Mouse (Mus musculus): ENCODE measurements around the gene Dusp8. TPM values are rescaled to one million over a fixed set of nuclear protein-coding genes. Genes with fewer than 3 reads are reported as not detected.

Gene Dusp8
- polyA plus RNA-seq, 1 experiment from 2014 or later = 141 TPM

DNA sequence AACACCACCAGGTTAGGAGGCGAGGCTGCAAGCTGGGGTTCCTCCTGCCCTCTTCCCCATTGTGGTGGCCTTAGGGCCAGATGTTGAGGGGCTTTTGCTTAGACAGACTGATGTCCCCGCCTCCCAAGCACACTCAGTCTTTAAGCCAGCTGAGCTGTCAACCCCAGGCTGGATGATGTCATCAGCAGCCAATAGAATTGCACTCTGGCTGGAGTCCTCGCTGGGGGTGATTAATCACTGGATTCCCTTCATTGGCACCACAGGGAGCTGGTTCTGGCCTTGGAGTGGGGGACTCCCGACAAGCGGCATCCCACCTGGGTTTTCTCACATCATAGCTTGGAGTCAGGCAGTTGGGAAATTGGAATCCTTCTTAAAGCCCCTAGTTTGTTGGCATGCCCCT lies 6.8 kb downstream of the Dusp8 start:
- Histone ChIP-seq H3K4me1 (ENCODE audit: control insufficient read depth, insufficient read depth, low read length) (peaks cover 60% of the 10 kb centered on the region), H3K4me3 (ENCODE audit: low read depth, low read length) (no peak overlapping the region), H3K4me2 (ENCODE audit: low read depth, low read length) (peak overlapping the region; percentile 88; the same call in 1 of the 2 replicates), H3K9ac (replicated peaks; ENCODE audit: low read depth, low read length) (peak overlapping the region; percentile 55; the same call in 1 of the 2 replicates), H3K27ac (ENCODE audit: low read depth, low read length) (peak overlapping the region; percentile 82), H3K27me3 (ENCODE audit: control insufficient read depth, insufficient read depth, low read length) (no peaks in the 10 kb centered on the region), H3K36me3 (ENCODE audit: control insufficient read depth, insufficient read depth, low read length) (peaks cover 32% of the 10 kb centered on the region), H3K9me3 (ENCODE audit: control insufficient read depth, low read length) (no peaks in the 10 kb centered on the region)
- ATAC-seq (ENCODE audit: low read depth) = peak; percentile 68
- WGBS = 2% methylated on average over 5 of the region's 5 CpGs

GRCm38 (mm10) chr7:142087069-142087652 lies 8.5 kb downstream of the Dusp8 start:
- 80% methylated on average over 1 of the region's 1 CpGs for WGBS

DNA sequence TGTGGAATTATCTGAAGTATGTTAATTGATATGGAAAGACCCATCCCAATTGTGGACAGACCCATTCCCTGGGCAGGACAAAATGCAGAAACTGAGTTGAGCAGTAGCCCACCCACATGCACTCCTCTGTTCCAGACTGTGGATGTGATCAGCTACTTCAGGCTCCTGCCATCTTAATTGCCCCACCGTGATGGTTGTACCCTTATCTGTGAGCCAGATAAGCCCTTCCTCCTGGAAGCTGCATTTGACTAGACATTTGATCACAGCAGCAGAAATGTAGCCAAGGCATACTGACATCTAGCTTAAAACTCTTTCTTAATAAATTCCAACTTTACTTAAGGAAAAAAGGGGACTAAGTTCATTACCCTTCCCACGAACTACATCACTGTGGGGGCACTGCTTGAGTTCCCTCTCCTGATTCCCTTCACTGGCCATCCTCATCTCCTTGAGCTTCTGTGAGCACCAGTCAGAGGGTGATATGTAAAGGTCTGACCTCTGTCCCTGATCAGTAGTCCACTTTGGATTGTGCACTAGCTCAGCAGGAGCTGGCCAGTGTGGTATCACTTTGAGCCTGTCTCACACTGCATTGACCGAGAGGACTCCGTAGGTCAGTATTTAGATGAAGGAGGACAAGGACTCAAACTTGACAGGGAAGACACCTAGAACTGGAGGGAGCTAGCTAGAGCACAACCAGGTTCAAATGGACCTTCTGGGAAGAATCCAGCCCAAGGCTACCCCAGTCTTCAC lies 9.3 kb downstream of the Dusp8 start:
- no peak overlapping the region for H3K27ac ChIP-seq (ENCODE audit: low read depth, low read length)
- no peak overlapping the region for H3K9ac ChIP-seq (replicated peaks; ENCODE audit: low read depth, low read length)
- H3K4me1 ChIP-seq (ENCODE audit: control insufficient read depth, insufficient read depth, low read length) = peaks cover 37% of the 10 kb centered on the region
- ATAC-seq (ENCODE audit: low read depth) = no peak
- no peaks in the 10 kb centered on the region for H3K9me3 ChIP-seq (ENCODE audit: control insufficient read depth, low read length)
- WGBS = 90% methylated on average over 4 of the region's 4 CpGs
- H3K4me3 ChIP-seq (ENCODE audit: low read depth, low read length) = no peak overlapping the region
- peaks cover 53% of the 10 kb centered on the region for H3K36me3 ChIP-seq (ENCODE audit: control insufficient read depth, insufficient read depth, low read length)
- no peak overlapping the region for H3K4me2 ChIP-seq (ENCODE audit: low read depth, low read length)
- no peaks in the 10 kb centered on the region for H3K27me3 ChIP-seq (ENCODE audit: control insufficient read depth, insufficient read depth, low read length)

More at GRCm38 (mm10) chr7:142087069-142087652, 8.5 kb downstream of the Dusp8 start:
- Histone ChIP-seq H3K27ac (ENCODE audit: low read depth, low read length) (no peak overlapping the region), H3K4me3 (ENCODE audit: low read depth, low read length) (no peak overlapping the region), H3K9me3 (ENCODE audit: control insufficient read depth, low read length) (no peaks in the 10 kb centered on the region), H3K4me1 (ENCODE audit: control insufficient read depth, insufficient read depth, low read length) (peaks cover 45% of the 10 kb centered on the region), H3K9ac (replicated peaks; ENCODE audit: low read depth, low read length) (no peak overlapping the region), H3K27me3 (ENCODE audit: control insufficient read depth, insufficient read depth, low read length) (no peaks in the 10 kb centered on the region), H3K36me3 (ENCODE audit: control insufficient read depth, insufficient read depth, low read length) (peaks cover 46% of the 10 kb centered on the region), H3K4me2 (ENCODE audit: low read depth, low read length) (no peak overlapping the region)
- no peak for ATAC-seq (ENCODE audit: low read depth)

GRCm38 (mm10) chr7:142084820-142085219 lies 10.8 kb downstream of the Dusp8 start:
- H3K4me1 ChIP-seq (ENCODE audit: control insufficient read depth, insufficient read depth, low read length) = peaks cover 22% of the 10 kb centered on the region
- 37% methylated on average over 3 of the region's 3 CpGs for WGBS
- H3K9me3 ChIP-seq (ENCODE audit: control insufficient read depth, low read length) = no peaks in the 10 kb centered on the region
- H3K36me3 ChIP-seq (ENCODE audit: control insufficient read depth, insufficient read depth, low read length) = peaks cover 59% of the 10 kb centered on the region
- H3K4me2 ChIP-seq (ENCODE audit: low read depth, low read length) = no peak overlapping the region
- no peak for ATAC-seq (ENCODE audit: low read depth)
- no peaks in the 10 kb centered on the region for H3K27me3 ChIP-seq (ENCODE audit: control insufficient read depth, insufficient read depth, low read length)
- no peak overlapping the region for H3K4me3 ChIP-seq (ENCODE audit: low read depth, low read length)
- no peak overlapping the region for H3K27ac ChIP-seq (ENCODE audit: low read depth, low read length)
- H3K9ac ChIP-seq (replicated peaks; ENCODE audit: low read depth, low read length) = no peak overlapping the region

DNA sequence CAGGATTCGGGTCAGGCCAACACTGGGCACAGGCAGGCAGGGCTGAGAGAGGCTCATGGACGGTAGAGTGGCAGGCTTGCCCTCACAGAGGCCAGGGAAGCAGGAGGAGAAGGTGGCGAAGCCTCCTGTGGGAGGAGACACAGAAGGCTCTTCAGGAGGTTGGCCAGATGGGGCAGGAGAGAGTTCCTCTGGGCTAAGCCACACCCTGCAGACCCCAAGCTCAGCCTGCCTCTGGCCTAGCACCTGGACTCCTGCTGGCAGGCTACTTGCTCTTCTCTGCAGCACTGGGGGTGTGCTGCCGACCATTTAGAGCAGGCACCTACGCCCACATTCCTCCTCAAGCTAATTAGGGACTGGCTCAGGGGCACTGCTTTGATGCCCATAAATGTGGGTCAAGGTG lies 11.2 kb downstream of the Dusp8 start:
- Histone ChIP-seq H3K4me2 (ENCODE audit: low read depth, low read length) (no peak overlapping the region), H3K9me3 (ENCODE audit: control insufficient read depth, low read length) (no peaks in the 10 kb centered on the region), H3K36me3 (ENCODE audit: control insufficient read depth, insufficient read depth, low read length) (peaks cover 59% of the 10 kb centered on the region), H3K9ac (replicated peaks; ENCODE audit: low read depth, low read length) (no peak overlapping the region), H3K4me3 (ENCODE audit: low read depth, low read length) (no peak overlapping the region), H3K27me3 (ENCODE audit: control insufficient read depth, insufficient read depth, low read length) (no peaks in the 10 kb centered on the region), H3K27ac (ENCODE audit: low read depth, low read length) (no peak overlapping the region), H3K4me1 (ENCODE audit: control insufficient read depth, insufficient read depth, low read length) (peaks cover 18% of the 10 kb centered on the region)
- WGBS = 16% methylated on average over 5 of the region's 5 CpGs
- no peak for ATAC-seq (ENCODE audit: low read depth)

DNA sequence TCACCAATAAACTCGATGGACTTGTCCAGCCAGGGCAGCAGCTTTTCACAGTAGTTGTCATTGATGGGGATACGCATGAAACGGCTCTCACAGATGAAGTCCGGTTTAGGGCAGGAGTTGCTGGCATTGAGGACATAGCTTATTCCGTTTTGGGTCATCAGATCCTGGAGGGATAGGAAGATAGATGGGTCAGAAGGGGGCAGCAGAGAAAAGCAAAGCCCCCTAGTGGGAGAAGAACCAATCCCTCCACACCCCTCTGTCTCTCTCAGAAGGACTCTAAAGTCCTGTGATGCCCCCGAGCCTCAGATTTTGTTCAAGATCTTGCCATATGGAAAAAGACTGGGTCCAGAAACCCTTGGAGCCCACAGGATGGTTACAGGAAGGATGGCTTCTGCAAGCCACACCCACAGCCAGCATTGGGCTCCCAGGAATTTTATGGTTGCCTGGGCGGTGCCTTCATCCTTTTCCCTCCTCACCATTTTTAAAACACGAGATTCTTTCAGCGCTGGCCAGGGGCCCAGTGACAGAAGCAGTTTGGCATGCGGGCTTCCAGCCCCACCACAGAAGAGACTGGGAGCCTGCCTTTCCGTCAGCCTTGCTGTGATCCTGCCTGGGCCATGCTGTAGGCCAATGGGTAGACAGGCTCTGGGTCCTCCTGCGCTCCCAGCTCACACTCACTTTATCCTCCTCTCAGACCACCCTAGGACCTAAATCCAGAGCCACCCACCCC lies 11.9 kb downstream of the Dusp8 start:
- ATAC-seq (ENCODE audit: low read depth) = no peak
- H3K36me3 ChIP-seq (ENCODE audit: control insufficient read depth, insufficient read depth, low read length) = peaks cover 59% of the 10 kb centered on the region
- H3K27me3 ChIP-seq (ENCODE audit: control insufficient read depth, insufficient read depth, low read length) = no peaks in the 10 kb centered on the region
- peaks cover 11% of the 10 kb centered on the region for H3K4me1 ChIP-seq (ENCODE audit: control insufficient read depth, insufficient read depth, low read length)
- 25% methylated on average over 12 of the region's 12 CpGs for WGBS
- no peaks in the 10 kb centered on the region for H3K9me3 ChIP-seq (ENCODE audit: control insufficient read depth, low read length)
- no peak overlapping the region for H3K9ac ChIP-seq (replicated peaks; ENCODE audit: low read depth, low read length)
- no peak overlapping the region for H3K4me2 ChIP-seq (ENCODE audit: low read depth, low read length)
- H3K27ac ChIP-seq (ENCODE audit: low read depth, low read length) = no peak overlapping the region
- H3K4me3 ChIP-seq (ENCODE audit: low read depth, low read length) = no peak overlapping the region

DNA sequence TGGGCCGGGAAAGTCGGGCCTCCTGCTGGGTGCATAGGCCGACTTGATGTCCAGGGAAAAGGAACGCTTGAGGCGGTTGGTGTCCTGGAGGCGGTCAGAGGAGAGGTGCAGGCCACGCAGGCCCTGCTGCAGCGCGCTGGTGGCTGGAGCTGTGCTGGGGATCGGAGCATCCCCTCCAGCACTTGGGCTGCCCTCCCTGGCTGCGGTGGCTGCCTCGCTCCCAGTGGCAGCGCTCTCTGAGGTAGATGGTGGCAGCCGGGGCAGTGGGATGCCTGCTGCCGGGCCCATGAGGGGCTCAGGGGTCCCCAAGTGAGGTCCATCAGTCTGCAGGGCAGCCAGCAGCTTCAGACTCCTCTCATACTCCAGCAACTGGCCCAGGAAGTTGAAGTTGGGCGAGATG lies 13.0 kb downstream of the Dusp8 start:
- no peak for ATAC-seq (ENCODE audit: low read depth)
- WGBS = 29% methylated on average over 16 of the region's 16 CpGs
- H3K9me3 ChIP-seq (ENCODE audit: control insufficient read depth, low read length) = no peaks in the 10 kb centered on the region
- no peak overlapping the region for H3K4me2 ChIP-seq (ENCODE audit: low read depth, low read length)
- H3K4me3 ChIP-seq (ENCODE audit: low read depth, low read length) = no peak overlapping the region
- 0 out of 2 replicates have a peak, but pooled peaks cover 3% of the 10 kb centered on the region for H3K4me1 ChIP-seq (ENCODE audit: control insufficient read depth, insufficient read depth, low read length)
- H3K27ac ChIP-seq (ENCODE audit: low read depth, low read length) = no peak overlapping the region
- no peaks in the 10 kb centered on the region for H3K27me3 ChIP-seq (ENCODE audit: control insufficient read depth, insufficient read depth, low read length)
- H3K36me3 ChIP-seq (ENCODE audit: control insufficient read depth, insufficient read depth, low read length) = peaks cover 52% of the 10 kb centered on the region
- H3K9ac ChIP-seq (replicated peaks; ENCODE audit: low read depth, low read length) = no peak overlapping the region

DNA sequence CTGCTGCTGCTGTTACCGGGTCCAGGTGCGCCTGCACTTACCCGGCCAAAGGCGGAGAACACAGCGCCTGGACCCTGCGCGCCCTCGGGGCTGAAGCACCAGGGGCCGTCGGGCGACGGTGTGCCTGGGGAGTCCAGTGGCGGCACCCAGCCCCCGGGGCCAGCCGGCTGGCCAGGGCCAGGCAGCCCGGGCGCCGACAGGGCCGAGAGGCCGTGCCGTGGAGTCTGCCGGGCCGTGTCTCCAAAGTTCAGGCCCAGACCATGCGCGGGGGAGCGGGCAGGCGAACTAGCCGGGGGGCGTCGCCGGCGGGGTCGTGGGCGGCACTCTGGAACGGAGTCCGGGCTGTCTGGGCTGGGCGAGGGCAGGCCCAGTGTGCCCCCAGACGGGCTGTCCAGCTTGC lies 13.5 kb downstream of the Dusp8 start:
- H3K27ac ChIP-seq (ENCODE audit: low read depth, low read length) = no peak overlapping the region
- H3K36me3 ChIP-seq (ENCODE audit: control insufficient read depth, insufficient read depth, low read length) = peaks cover 48% of the 10 kb centered on the region
- 11% methylated on average over 36 of the region's 38 CpGs for WGBS
- H3K27me3 ChIP-seq (ENCODE audit: control insufficient read depth, insufficient read depth, low read length) = no peaks in the 10 kb centered on the region
- no peaks in the 10 kb centered on the region for H3K9me3 ChIP-seq (ENCODE audit: control insufficient read depth, low read length)
- 0 out of 2 replicates have a peak, but pooled peaks cover 3% of the 10 kb centered on the region for H3K4me1 ChIP-seq (ENCODE audit: control insufficient read depth, insufficient read depth, low read length)
- H3K4me3 ChIP-seq (ENCODE audit: low read depth, low read length) = no peak overlapping the region
- peak overlapping the region; percentile 9; the same call in 1 of the 2 replicates for H3K4me2 ChIP-seq (ENCODE audit: low read depth, low read length)
- H3K9ac ChIP-seq (replicated peaks; ENCODE audit: low read depth, low read length) = no peak overlapping the region
- ATAC-seq (ENCODE audit: low read depth) = no peak

DNA sequence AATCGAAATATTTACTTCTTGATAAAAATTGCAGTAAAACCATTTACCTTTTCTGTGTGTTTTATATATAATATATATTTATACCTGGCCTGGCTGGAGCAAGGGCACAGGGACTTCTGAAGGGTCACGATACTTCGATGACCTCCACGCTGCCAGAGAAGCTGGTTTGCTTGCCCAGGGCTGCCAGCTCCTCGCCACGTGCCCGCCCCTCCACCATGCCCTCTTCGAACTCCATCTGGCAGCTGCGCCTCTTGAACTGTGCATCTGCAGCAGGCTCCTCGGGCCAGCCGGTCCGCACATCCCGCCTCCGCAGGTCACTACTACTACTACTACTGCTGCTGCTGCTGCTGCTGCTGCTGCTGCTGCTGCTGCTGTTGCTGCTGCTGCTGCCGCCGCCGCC lies 13.9 kb downstream of the Dusp8 start:
- H3K36me3 ChIP-seq (ENCODE audit: control insufficient read depth, insufficient read depth, low read length) = peaks cover 43% of the 10 kb centered on the region
- no peak overlapping the region for H3K9ac ChIP-seq (replicated peaks; ENCODE audit: low read depth, low read length)

More for the DNA sequence above, 13.9 kb downstream of the Dusp8 start:
- no peak for ATAC-seq (ENCODE audit: low read depth)
- Histone ChIP-seq H3K4me3 (ENCODE audit: low read depth, low read length) (no peak overlapping the region), H3K27me3 (ENCODE audit: control insufficient read depth, insufficient read depth, low read length) (no peaks in the 10 kb centered on the region), H3K4me1 (ENCODE audit: control insufficient read depth, insufficient read depth, low read length) (0 out of 2 replicates have a peak, but pooled peaks cover 3% of the 10 kb centered on the region), H3K4me2 (ENCODE audit: low read depth, low read length) (peak overlapping the region; percentile 9; the same call in 1 of the 2 replicates), H3K27ac (ENCODE audit: low read depth, low read length) (no peak overlapping the region), H3K9me3 (ENCODE audit: control insufficient read depth, low read length) (no peaks in the 10 kb centered on the region)
- 32% methylated on average over 15 of the region's 17 CpGs for WGBS
